Mouse (Mus musculus): ENCODE data around the gene Khdc1a. TPM values are rescaled to one million over a fixed set of nuclear protein-coding genes. Genes with fewer than 3 reads are reported as not detected.

The Khdc1a gene
- total RNA-seq, 2 experiments from 2014 or later = not detected

Other genes starting within 250 kb of the Khdc1a start
- 1 to 10 TPM; 2.5 to 3.4 TPM for gene Tmem14a, start 131.1 kb upstream of the Khdc1a start, total RNA-seq (2021)
- 10 to 100 TPM; 11.0 to 16.5 TPM for gene Gsta3, start 109.1 kb upstream of the Khdc1a start, total RNA-seq (2021)
- gene Khdc1c, start 18.7 kb downstream of the Khdc1a start, total RNA-seq (2021) = not detected
- not detected for gene Khdc1b, start 33.9 kb downstream of the Khdc1a start, total RNA-seq (2021)

Measured in heart, adult 18-20 months (tissue).